Mouse (Mus musculus) natural killer cell, adult 2 months (primary cell): ENCODE measurements at regions not wholly inside any gene's neighbourhood (a gene's known extent, or its start where the extent isn't known, plus 50 kb on each side); places are given as distances from the start of the nearest gene placed in this dataset.

Experiments used
- DNase-seq, 2 experiments: peaks; one replicate each; pipeline ENCODE4 v3.0.0; 2022; ENCODE audit warnings: low spot score in 2 of 2

DNA sequence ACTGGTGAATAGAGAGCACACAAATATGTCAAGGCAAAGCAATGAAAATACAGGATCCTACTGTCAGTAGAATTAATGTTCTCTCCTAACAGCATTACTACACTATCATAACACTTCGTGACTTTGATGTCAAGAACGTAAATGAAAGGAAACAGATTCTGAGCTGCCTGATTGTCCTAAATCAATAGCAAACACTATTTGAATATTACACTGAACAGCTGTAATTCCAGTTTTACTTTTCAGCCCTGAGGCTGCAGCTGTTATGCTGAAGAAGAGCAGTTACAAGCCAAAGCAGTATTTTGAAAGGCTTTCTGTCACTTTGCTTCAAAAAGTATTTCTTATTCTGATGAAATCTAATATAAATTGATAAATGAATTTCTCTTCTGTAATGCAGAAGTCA lies 828.7 kb upstream of the Adgrl2 start:
- DNase-seq = no peak

DNA sequence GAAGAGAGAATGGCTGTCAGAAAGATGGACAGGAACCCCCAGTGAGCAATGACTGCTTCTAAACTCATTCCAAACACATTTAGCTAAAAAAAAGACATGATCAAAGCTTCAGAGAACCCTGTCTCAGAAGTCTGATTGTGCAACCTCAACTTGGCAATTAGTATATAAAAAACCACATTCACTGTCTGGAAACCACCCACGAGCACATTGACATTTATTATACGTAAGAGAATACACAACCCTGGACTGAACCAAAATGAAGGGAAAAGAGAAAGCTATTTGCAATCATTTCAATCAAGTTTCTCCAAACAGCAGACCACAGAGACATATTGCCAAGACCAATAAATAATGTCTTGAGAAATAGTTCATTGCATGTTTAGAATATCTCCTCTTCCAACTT lies 820.7 kb upstream of the Adgrl2 start:
- DNase-seq = no peak

DNA sequence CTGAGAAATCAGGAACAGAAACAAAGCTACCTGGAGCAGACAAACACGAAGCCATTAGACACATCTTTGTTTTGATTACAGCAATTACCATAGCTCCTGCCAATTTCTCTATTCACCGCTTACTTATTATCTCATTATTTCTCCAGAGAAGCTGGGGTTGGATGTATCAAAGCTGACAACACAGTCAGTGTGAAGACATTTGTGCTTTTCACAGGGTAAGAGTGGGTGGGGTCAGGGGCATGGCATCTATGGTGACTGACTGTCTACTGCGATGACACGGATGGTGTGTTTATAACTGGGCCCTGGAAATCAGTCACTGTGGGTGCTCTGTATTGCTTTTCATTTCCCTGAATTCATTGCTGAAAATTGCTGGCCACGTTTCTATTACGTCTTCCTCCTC lies 815.0 kb upstream of the Adgrl2 start:
- no peak for DNase-seq

DNA sequence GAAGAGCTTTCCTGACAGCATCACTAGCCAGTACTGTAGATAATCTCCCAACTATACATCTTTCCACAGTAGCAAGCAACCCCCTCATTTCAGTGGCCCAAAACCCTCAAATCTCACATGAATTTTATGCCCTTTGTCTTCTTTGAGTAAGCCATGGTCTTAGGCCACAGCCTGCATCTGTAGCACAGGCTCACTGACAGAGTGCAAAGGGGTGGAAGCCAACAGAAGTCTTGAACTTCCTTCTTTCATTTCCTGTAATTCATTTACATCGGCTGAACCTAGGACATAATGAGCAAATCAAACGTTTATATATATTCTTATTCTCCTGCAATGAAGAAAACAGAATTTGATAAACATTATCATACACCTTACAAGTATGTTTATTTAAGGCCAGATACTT lies 805.8 kb upstream of the Adgrl2 start:
- no peak for DNase-seq

DNA sequence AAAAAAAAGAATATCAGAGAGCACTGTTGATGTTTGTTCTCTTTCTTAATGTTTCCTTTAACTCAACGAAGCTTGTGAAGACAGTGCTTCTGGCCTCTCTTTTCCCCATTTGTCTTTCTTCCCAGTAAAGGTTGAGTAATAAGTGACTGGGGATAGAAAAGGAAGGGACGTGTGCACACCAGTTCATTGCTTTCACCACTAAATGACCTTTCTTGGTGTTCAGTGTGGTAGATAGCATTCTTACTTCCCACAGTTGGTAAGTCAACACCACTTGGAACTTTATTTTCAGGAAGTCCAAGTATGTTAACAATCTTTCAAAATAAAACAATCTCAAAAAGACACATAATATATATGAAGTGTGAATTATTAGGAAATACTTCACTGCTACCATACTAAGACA lies 801.2 kb upstream of the Adgrl2 start:
- DNase-seq = no peak

DNA sequence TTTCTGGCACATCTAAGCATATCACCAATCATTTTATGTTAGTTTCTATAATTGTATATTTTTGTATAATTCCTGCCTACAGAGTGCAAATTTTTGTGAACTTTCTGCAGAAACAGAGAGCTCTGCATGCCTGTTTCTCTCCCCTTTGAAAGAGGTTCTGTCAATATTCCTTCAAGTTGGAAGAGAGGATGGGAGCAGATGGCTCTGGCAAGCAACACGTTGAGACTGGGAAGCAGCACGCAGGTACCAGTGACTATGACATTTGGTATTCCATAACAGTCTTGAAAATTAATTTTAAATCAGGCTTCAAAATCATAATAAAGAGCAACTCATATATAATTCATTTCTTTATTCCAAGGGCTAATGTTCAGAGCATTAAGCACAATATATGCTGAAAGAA lies 795.7 kb upstream of the Adgrl2 start:
- no peak for DNase-seq

DNA sequence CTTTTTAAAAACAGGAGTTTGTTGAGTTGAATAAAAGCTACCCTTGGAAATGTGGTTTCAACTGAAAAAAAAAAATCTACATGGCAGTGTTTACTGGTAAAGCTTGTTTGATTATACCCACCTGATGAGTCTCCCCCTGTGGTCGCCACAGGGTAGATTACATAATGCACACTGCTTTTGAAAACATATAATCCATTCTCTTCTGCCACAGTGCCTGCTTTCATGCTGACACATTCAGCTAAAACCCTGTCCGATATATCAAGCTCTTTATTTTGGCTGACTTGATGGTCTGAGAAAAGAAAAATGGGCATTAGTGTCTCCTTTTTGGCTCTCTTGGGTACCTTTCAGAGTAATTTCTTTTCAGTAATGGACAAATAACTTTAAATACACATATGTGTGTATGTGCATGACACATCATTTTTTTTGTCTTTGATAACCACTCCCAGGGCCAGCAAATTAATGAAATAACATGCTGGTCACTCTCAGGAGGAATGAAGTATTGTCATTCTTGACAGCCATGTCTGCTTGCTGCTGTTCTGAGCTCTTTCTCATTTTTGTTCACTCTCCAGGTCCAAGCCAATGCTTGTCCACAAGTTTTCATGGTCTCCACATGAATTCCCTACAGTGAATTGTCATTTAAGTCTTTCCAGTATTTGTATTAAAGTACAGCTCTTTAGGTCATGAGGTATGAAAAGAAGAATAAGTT lies 793.7 kb upstream of the Adgrl2 start:
- DNase-seq = no peak

DNA sequence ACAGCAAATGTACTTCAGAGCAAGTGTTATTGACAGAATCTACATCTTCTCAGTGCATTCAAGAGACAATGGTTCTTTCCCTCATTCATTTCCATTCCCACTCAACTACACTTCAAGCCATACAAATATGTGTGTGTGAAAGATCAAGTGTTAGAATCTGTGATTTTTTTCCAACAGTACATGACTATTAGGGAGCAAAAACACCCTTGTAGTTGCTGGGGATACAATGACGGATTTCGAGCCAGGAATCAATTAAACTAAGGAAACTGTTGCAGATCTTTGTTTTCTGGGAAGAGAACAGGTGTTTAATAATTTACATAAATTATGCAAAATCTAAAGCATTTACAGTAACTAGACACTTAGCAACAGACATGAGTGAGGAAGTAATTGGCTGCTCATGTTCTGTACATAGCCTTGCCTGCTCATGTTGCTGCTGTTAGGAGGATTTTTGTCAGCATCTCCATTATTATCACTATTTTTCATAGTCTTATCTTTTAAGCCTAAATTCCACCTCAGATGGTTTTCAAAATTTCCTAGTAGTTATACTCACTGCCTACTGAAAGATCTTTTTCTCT lies 777.6 kb upstream of the Adgrl2 start:
- DNase-seq = no peak

DNA sequence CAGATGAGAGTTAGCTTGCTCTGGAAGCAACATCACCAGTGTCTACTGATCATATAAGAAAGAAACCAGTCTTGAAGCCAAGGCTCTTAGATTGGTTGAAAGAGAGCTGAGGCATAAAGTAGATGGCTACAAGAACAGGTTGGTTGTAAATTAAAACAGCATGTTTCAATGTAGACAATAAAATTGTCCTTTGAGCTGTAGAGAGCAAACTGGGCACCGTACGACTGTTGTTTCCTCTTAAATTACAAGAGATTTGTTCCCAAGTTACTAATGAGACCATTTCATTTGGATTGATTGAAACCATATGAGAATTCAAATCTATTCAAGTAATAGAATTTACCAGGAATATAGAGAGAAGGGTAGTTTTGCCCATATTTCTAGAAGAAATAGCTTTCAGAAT lies 770.9 kb upstream of the Adgrl2 start:
- DNase-seq = no peak

DNA sequence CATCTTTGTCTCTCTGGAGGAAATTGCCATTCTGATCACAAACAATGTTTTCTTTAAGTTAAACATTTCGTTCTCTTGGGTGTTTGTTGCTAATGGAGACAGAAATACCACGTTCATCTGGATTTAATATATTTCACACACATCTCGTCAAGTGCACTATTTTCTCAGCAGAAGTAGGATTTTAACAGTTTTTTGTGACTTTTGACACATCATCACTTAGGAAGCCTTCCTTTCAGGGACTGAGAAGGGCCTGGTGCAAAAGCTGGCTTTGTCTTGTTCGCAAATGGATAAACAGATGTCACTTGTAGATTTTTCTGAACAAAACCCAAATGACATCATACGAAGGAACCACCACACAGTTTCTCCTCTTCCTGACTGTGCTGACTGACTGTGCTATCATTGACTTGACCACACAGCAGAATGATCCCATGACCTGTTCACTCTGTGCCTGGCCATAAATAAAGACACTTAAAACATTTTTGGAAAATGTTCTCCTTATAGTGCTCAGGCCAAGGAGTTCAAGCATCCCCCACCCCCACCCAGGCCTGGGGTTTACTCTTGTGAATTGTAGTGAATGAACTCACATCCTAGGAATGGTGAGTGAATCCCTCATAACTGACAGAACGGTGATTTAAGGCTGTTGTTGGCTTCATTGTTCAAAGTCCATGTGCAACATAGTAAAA lies 767.7 kb upstream of the Adgrl2 start:
- DNase-seq = no peak

DNA sequence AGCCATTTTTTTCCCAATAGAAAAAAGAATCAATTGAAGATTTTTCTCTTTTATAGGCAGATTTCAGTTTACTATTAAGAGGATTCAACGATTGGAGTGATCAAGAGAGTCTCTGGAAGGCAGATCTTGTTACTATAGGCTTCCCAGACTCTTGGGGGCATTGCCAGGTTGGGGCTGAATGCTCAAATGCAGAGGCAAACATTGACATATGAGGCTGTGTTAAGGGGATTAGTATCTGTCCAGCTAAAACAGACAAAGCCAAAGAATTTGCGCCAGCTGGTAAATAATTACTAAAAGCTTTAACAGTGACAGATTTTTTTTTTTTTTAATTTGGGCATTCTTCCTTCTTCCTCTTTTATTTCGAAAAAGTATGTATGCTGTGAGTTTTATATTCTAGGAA lies 745.7 kb upstream of the Adgrl2 start:
- DNase-seq = no peak

DNA sequence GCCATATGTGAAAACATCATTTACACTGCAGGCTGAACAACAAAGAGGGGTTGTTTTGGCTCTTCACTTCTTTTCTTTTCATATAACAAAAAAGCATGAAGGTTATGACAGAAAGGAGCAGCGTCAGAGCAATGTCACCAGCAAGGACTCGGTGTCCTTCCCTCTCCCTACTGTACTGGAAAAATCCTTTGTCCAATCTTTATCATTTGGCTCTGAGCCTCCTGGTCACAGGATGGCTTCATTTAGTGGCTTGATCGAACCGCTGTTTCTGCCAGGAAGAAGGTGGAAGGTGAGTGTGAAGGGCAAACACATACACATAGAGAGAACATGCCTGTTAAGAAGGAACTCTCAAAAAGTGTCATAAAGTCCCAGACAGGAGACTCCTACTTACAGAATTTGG lies 735.9 kb upstream of the Adgrl2 start:
- DNase-seq = no peak

DNA sequence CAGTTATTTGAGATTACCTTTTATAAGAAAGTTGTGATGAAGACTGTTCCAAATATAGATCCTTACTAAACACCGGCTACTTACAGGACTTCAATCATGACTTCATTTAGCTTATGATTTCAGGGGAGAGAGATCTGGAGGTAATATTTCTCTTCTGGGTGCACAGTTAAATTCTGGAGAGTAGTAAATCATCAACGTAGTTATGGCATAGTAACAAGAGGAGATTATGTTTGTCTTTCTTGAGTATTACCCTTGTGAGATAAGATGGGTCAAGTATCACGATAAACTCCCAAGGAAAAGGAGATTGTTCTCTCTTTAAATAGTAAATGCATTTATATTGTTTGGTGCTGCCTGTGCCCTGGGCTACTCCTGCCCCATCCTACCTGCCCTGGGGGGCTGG lies 734.5 kb upstream of the Adgrl2 start:
- no peak for DNase-seq

DNA sequence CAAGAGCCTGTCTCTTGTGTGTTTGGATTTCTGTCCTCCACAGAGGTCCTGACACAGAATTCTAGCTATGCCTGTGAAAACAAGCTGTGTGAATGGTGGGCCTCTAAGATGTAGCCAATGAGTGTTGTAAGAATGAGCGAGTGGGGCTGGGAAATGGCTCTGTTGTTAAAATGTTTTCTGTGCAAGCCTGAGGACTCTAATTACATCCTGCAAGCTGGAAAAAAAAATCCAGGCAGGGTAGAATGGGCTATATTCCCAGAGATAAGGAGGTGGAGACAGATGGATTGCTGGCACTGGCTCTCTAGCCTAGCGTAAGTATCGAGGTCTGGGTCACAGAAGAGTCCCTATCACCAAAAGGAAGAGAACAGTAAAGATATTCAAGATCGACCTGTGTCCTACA lies 731.5 kb upstream of the Adgrl2 start:
- no peak for DNase-seq

DNA sequence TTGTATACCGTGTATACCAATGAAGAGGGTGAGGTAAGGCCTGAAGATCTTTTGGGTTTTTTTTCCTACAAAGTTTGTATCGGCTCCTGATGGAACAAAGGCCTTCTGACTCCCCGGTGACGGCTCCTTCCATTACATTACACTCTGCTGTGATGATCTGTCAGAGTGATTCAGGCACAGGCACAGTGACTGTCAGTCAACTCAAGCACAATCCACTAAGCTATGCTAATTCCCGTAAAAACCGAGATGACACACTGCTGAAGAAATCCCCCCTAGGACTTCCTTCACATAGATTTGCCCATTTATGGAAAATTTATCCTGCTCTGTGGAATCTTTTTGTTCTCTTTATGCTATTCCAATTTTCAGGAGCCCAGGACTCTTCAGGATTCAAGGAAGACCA lies 730.0 kb upstream of the Adgrl2 start:
- no peak for DNase-seq

DNA sequence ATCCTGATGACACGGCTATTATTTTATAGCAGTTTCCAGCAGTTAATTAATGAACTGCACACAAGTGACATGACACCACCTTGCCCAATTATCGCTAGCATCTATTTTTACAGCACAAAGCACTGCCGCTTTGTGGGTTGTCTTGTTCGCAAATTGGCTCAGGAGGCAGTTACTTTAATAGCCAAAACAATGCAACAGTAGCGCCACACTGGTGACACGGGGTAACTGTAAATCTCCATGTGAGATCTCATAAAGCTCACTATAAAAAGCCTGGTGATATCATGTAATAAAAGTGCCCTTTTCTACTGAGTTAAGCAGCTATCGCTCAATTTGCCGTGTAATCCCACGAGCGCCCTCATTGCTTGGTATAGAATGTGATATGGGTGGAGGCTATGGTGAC lies 715.4 kb upstream of the Adgrl2 start:
- no peak for DNase-seq

DNA sequence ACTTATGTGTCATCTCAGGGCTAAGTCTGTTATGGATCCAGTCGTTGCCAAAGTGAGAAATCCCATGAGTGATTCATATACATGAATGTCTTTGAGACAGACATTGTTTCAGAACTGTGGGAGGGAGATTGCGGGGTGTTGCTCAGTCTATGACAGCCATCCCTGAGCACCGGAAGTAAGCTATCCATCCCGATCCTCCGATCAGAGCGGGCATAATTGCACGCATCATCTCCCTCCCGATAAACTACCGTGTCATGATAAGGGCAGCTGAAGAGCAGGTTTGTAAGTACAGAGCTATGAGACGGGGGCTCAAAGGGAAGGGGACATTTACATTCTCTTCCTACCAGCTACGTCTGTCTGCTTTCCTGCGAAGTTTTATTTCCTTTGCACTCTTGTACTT lies 715.0 kb upstream of the Adgrl2 start:
- DNase-seq = no peak

DNA sequence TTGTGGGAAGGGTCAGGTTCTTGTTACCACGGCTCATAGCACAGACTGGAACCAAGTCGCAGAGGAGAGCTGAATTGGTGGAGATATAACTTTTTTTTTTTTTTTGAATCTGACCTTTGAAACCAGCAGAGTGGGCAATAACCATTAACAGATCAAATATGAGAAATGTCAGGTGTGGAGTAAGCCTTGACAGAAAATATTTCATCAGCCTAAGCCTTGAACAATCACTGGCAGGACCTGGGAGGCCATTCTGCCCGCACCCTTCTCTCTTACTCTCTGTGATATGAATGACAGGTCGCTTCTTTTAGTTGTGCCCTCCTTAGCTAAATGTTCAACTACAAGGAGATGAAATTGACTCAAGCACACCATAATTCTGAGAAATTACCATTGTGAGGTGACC lies 714.1 kb upstream of the Adgrl2 start:
- no peak for DNase-seq

DNA sequence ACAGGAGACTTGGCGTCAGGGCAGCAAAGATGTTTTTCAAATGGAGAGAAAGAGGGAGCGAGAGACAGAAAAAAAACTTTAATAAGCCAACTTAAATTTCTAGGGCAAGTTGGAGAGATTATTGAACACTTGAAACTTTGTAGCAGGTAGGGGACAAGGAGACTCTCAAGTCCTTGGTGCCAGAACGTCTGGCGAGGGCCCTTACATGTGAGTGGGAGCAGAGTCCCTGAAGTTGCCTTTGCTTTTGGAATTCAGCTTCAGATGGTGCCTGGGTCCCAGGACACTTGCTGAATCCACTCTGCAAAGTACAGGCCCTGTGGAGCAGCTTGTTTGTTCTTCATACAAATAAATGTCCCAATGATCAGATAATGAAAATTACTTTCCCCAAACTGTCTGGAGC lies 693.2 kb upstream of the Adgrl2 start:
- no peak for DNase-seq

DNA sequence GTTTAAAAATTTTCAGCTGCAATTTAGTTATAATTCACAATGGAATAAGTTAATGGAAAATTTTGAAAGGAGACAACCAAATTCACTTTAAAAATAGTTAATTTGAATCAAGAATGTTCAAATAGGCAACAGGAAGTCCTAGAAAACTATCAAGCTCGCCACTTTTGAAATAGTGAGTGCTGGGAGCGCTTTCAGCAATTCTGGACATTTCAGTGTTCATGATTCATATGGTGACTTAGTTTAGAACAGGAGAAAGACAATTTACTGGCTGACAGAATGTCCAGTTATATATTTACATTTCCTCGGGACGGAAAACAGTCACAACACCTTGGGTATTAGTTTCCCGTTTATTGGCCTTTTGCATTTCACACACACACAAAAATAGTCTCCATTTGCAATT lies 691.9 kb upstream of the Adgrl2 start:
- DNase-seq = no peak

DNA sequence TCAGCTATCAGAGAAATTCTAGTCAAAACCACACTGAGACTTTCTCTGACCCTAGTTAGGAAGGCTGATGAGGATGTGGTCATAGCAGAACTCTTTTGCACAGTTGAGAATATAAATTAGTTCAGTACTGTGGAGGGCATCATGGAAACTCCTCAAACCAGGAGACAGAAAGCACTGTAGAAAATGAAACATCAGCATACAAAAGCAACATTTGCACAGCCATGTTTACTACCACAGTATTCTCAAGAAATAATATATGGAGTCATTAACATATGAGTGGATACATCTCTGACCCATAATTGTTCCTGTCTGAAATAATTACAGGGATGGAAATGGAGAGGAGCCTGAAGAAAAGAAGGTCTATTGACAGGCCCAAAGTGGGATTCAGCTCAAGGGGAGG lies 683.6 kb upstream of the Adgrl2 start:
- no peak for DNase-seq

DNA sequence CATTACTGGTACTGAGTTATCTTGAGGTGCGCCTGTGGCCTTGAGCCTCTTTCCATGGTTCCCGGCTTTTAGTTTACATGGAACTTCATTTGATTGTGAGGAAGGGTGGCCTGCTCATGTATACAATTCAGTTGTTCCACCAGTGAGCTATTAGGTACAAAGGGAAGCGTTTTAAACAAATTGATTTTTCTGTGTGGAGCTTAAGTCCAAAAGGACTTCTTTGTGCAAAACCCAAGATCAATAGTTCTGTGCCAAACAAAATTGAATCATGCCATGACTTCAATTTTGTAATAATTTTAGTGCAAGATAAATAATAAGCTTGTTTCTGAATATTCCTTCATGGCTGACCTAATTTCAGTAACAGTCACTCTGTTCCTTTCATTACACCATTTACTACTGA lies 674.3 kb upstream of the Adgrl2 start:
- no peak for DNase-seq

DNA sequence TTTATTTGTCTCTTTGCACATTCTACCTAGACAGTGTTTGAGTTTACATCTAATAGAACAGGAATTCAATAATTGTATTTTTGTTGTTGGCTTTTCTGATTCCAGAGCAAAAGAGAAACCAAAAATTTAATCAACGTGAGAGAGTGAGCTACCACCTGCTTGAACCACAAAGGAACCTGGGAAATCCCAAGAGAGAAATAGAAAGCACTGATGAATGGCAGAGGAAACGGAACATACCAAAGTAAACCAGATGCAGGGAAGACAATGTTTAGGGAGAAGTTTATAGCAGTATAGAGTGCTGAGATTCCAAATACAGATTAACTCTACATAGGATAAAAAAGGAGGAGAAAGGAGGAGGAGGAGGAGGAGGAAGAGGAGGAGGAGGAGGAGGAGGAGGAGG lies 648.0 kb upstream of the Adgrl2 start:
- no peak for DNase-seq

DNA sequence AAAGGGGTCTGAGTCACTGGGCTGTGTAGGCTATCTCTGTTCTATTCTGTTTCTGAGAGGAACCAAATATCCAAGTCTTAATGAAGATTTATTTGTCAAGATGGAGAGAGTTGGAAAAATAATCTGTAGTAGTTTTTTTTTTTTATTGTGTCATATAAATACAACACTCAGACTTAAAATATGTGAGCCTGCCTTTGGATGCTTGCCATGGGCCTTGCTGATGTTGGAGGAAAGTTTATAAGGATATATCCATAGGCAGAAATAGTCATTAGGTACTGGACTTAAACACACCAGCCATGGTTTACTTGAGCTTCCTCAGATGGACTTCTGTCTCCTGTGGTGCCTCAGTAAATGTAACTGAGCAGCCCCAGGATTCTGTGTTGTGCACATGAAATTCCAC lies 635.8 kb upstream of the Adgrl2 start:
- DNase-seq = no peak
